Mouse (Mus musculus): ENCODE measurements at regions not wholly inside any gene's neighbourhood (a gene's known extent, or its start where the extent isn't known, plus 50 kb on each side); places are given as distances from the start of the nearest gene placed in this dataset.
"Not testable (repeated sequence)": the region's sequence is repeated elsewhere in the genome, so short reads cannot be mapped to it uniquely, and the experiment has no call there.

- DNase-seq (ENCODE audit: low spot score in 2 of 2): no peak
Observed at GRCm38 (mm10) chr4:67141896-67142295, 314.5 kb downstream of the Tlr4 start.

GRCm38 (mm10) chr4:67148521-67148920 is 321.1 kb downstream of the Tlr4 start:
- DNase-seq (ENCODE audit: low spot score in 2 of 2): no peak

- DNase-seq (ENCODE audit: low spot score in 2 of 2): no peak
Observed at GRCm38 (mm10) chr4:67162673-67163072, 335.3 kb downstream of the Tlr4 start.

- no peak for DNase-seq (ENCODE audit: low spot score in 2 of 2)
Observed at GRCm38 (mm10) chr4:67167720-67168119, 340.3 kb downstream of the Tlr4 start.

- DNase-seq (ENCODE audit: low spot score in 2 of 2): no peak
Observed at GRCm38 (mm10) chr4:67187725-67188510, 360.5 kb downstream of the Tlr4 start.

GRCm38 (mm10) chr4:67190536-67190935 is 363.2 kb downstream of the Tlr4 start:
- no peak for DNase-seq (ENCODE audit: low spot score in 2 of 2)

GRCm38 (mm10) chr4:67194425-67194824 is 367.0 kb downstream of the Tlr4 start:
- no peak for DNase-seq (ENCODE audit: low spot score in 2 of 2)

GRCm38 (mm10) chr4:67196907-67197306 is 369.5 kb downstream of the Tlr4 start:
- DNase-seq (ENCODE audit: low spot score in 2 of 2): no peak

- DNase-seq (ENCODE audit: low spot score in 2 of 2): peak in 1 of 2 experiments; percentile 17
Observed at GRCm38 (mm10) chr4:67208406-67208805, 381.0 kb downstream of the Tlr4 start.

GRCm38 (mm10) chr4:67213363-67213762 is 386.0 kb downstream of the Tlr4 start:
- no peak for DNase-seq (ENCODE audit: low spot score in 2 of 2)

GRCm38 (mm10) chr4:67224533-67224932 is 397.1 kb downstream of the Tlr4 start:
- no peak for DNase-seq (ENCODE audit: low spot score in 2 of 2)

- DNase-seq (ENCODE audit: low spot score in 2 of 2): no peak
Observed at GRCm38 (mm10) chr4:67229214-67229613, 401.8 kb downstream of the Tlr4 start.

- DNase-seq (ENCODE audit: low spot score in 2 of 2): no peak
Observed at GRCm38 (mm10) chr4:67273553-67273952, 446.2 kb downstream of the Tlr4 start.

GRCm38 (mm10) chr4:67301020-67301419 is 473.6 kb downstream of the Tlr4 start:
- no peak for DNase-seq (ENCODE audit: low spot score in 2 of 2)

- no peak for DNase-seq (ENCODE audit: low spot score in 2 of 2)
Observed at GRCm38 (mm10) chr4:67301740-67302139, 474.4 kb downstream of the Tlr4 start.

GRCm38 (mm10) chr4:67320098-67320497 is 492.7 kb downstream of the Tlr4 start:
- DNase-seq (ENCODE audit: low spot score in 2 of 2): not testable (repeated sequence)

All from frontal cortex, postnatal 36 days (tissue).